Mouse (Mus musculus) lung, embryonic 14.5 days (tissue): ENCODE results near the gene Sh3gl2. TPM values are rescaled to one million over a fixed set of nuclear protein-coding genes. Genes with fewer than 3 reads are reported as not detected.
A peak's percentile ranks its signal among the peaks of the same experiment; 100 is the strongest.

ENCODE experiments used
- ATAC-seq: fragments of 200-750 bp; cut with Nextera tagmentation; 2 replicates; pipeline ENCODE4 v1.8.0; 2017; ENCODE audit warnings: mild to moderate bottlenecking, moderate TSS enrichment, moderate library complexity; ENCODE audit not compliant: insufficient read depth
- DNase-seq: peaks from one replicate; pipeline ENCODE4 v3.0.0-alpha.2; 2015
- H3K27ac ChIP-seq: fragments of 300-500 bp; sonication (generic); 2 replicates; pipeline ENCODE4 v1.5.1; 2014; ENCODE audit warnings: low read depth, mild to moderate bottlenecking, moderate library complexity
- H3K27me3 ChIP-seq: fragments of 300-500 bp; sonication (generic); 2 replicates; pipeline ENCODE4 v1.6.1; 2014; ENCODE audit warnings: low read length, control low read depth; ENCODE audit not compliant: insufficient read depth
- H3K36me3 ChIP-seq: fragments of 300-500 bp; sonication (generic); 2 replicates; pipeline ENCODE4 v1.6.1; 2014; ENCODE audit warnings: control low read depth; ENCODE audit not compliant: insufficient read depth
- H3K4me1 ChIP-seq: fragments of 300-500 bp; sonication (generic); 2 replicates; pipeline ENCODE4 v1.6.1; 2014; ENCODE audit warnings: antibody characterized with exemption, control low read depth; ENCODE audit not compliant: insufficient read depth
- H3K4me2 ChIP-seq: fragments of 300-500 bp; sonication (generic); 2 replicates; pipeline ENCODE4 v1.6.1; 2014; ENCODE audit warnings: mild to moderate bottlenecking
- H3K4me3 ChIP-seq: fragments of 300-500 bp; sonication (generic); 2 replicates; pipeline ENCODE4 v1.5.1; 2014; ENCODE audit warnings: low read depth, low read length
- H3K9ac ChIP-seq: fragments of 300-500 bp; sonication (generic); 2 replicates; pipeline ENCODE4 v1.6.1; 2014
- H3K9me3 ChIP-seq: fragments of 300-500 bp; sonication (generic); 2 replicates; pipeline ENCODE4 v1.6.1; 2016; ENCODE audit warnings: low read depth, low read length, control low read depth
- CTCF ChIP-seq: IDR thresholded peaks from 2 replicates; pipeline ENCODE4 v1.5.1; 2016; ENCODE audit warnings: antibody characterized with exemption, low read depth
- WGBS: fragments of 180-500 bp; shearing (Covaris S2); extraction: QIAGEN DNeasy Blood & Tissue Kit; methylation state at CpG from one replicate; pipeline ENCODE4 v1.1.7; 2014; 5-methylcytosine and 5-hydroxymethylcytosine counted together
- polyA plus RNA-seq: library from polyadenylated mRNA; unstranded; fragments of >200 nt; fragmentation: Nextera tagmentation; extraction: Ambion mirVana; gene quantifications from 2 replicates; pipeline ENCODE4 v1.2.1, GENCODE M21; 2014

Sh3gl2 gene
- polyA plus RNA-seq, 1 experiment from 2014 or later: 7.1 TPM

GRCm38 (mm10) chr4:85420429-85420828, 215.5 kb downstream of the Sh3gl2 start:
- H3K27me3 ChIP-seq: no peaks in the 10 kb centered on the region
- H3K4me3 ChIP-seq: no peak overlapping the region
- WGBS: 72% methylated on average over 6 of the region's 6 CpGs
- no peak for ATAC-seq
- no peaks in the 10 kb centered on the region; the same call in 1 of the 2 replicates for H3K4me1 ChIP-seq
- H3K27ac ChIP-seq: no peak overlapping the region
- no peak overlapping the region for H3K4me2 ChIP-seq
- no peak overlapping the region for H3K9ac ChIP-seq
- H3K36me3 ChIP-seq: no peaks in the 10 kb centered on the region
- DNase-seq: no peak
- TF ChIP-seq CTCF: no peak
- no peaks in the 10 kb centered on the region for H3K9me3 ChIP-seq

GRCm38 (mm10) chr4:85426211-85426610, 221.3 kb downstream of the Sh3gl2 start:
- WGBS: 74% methylated on average over 4 of the region's 4 CpGs
- no peak overlapping the region for H3K4me3 ChIP-seq
- no peak for DNase-seq
- ATAC-seq: no peak
- H3K4me2 ChIP-seq: no peak overlapping the region
- no peak overlapping the region for H3K27ac ChIP-seq
- no peak overlapping the region for H3K9ac ChIP-seq
- H3K36me3 ChIP-seq: no peaks in the 10 kb centered on the region
- H3K27me3 ChIP-seq: no peaks in the 10 kb centered on the region
- no peak for TF ChIP-seq CTCF
- no peaks in the 10 kb centered on the region for H3K9me3 ChIP-seq
- no peaks in the 10 kb centered on the region; the same call in 1 of the 2 replicates for H3K4me1 ChIP-seq

GRCm38 (mm10) chr4:85432786-85433185, 227.9 kb downstream of the Sh3gl2 start:
- Histone ChIP-seq H3K27me3 (no peaks in the 10 kb centered on the region), H3K9me3 (no peaks in the 10 kb centered on the region), H3K4me2 (no peak overlapping the region), H3K4me1 (no peaks in the 10 kb centered on the region), H3K36me3 (no peaks in the 10 kb centered on the region), H3K27ac (peak overlapping the region; percentile 10; the same call in 1 of the 2 replicates), H3K4me3 (no peak overlapping the region), H3K9ac (no peak overlapping the region)
- no peak for TF ChIP-seq CTCF
- ATAC-seq (peak; percentile 65; the same call in 1 of the 2 replicates), DNase-seq (peak; percentile 73)
- 41% methylated on average over 4 of the region's 4 CpGs for WGBS

- H3K4me3 ChIP-seq: no peak overlapping the region
- H3K36me3 ChIP-seq: no peaks in the 10 kb centered on the region
- no peak overlapping the region for H3K4me2 ChIP-seq
- H3K9me3 ChIP-seq: no peaks in the 10 kb centered on the region
- DNase-seq (peak; percentile 27), ATAC-seq (no peak)
- H3K27ac ChIP-seq: no peak overlapping the region
- H3K4me1 ChIP-seq: no peaks in the 10 kb centered on the region
- no peak overlapping the region for H3K9ac ChIP-seq
- no peak for TF ChIP-seq CTCF
- no peaks in the 10 kb centered on the region for H3K27me3 ChIP-seq
- 17% methylated on average over 8 of the region's 8 CpGs for WGBS
Measured at GRCm38 (mm10) chr4:85434734-85435133, 229.8 kb downstream of the Sh3gl2 start.

- ATAC-seq (no peak), DNase-seq (no peak)
- Histone ChIP-seq H3K4me2 (no peak overlapping the region), H3K27ac (no peak overlapping the region), H3K4me3 (no peak overlapping the region), H3K9ac (no peak overlapping the region), H3K9me3 (no peaks in the 10 kb centered on the region), H3K4me1 (no peaks in the 10 kb centered on the region), H3K36me3 (no peaks in the 10 kb centered on the region), H3K27me3 (no peaks in the 10 kb centered on the region)
- no peak for TF ChIP-seq CTCF
- WGBS: 54% methylated on average over 3 of the region's 3 CpGs
Measured at GRCm38 (mm10) chr4:85438813-85439212, 233.9 kb downstream of the Sh3gl2 start.

GRCm38 (mm10) chr4:85483586-85483985, 278.7 kb downstream of the Sh3gl2 start:
- 91% methylated on average over 6 of the region's 6 CpGs for WGBS
- no peak for ATAC-seq
- TF ChIP-seq CTCF: no peak
- Histone ChIP-seq H3K27ac (no peak overlapping the region), H3K4me2 (no peak overlapping the region), H3K9ac (no peak overlapping the region), H3K4me1 (no peaks in the 10 kb centered on the region), H3K36me3 (no peaks in the 10 kb centered on the region), H3K9me3 (no peaks in the 10 kb centered on the region), H3K4me3 (no peak overlapping the region), H3K27me3 (no peaks in the 10 kb centered on the region)
- DNase-seq: no peak

- WGBS: 78% methylated on average over 10 of the region's 10 CpGs
- H3K4me1 ChIP-seq: no peaks in the 10 kb centered on the region
Measured at GRCm38 (mm10) chr4:85486316-85486946, 281.5 kb downstream of the Sh3gl2 start.

More at GRCm38 (mm10) chr4:85486316-85486946, 281.5 kb downstream of the Sh3gl2 start:
- Histone ChIP-seq H3K36me3 (no peaks in the 10 kb centered on the region), H3K9me3 (no peaks in the 10 kb centered on the region), H3K27ac (no peak overlapping the region), H3K4me2 (no peak overlapping the region), H3K9ac (no peak overlapping the region), H3K4me3 (no peak overlapping the region), H3K27me3 (no peaks in the 10 kb centered on the region)
- TF ChIP-seq CTCF: no peak
- ATAC-seq (no peak), DNase-seq (no peak)
